Mouse (Mus musculus): Measurements from ENCODE around the gene Lsm14a.

Lsm14a gene

GRCm38 (mm10) chr7:34312786-34313442 is 80.2 kb downstream of the Lsm14a start:
- DNase-seq (ENCODE audit: low spot score in 2 of 2): no peak

GRCm38 (mm10) chr7:34309186-34309764 is 83.8 kb downstream of the Lsm14a start:
- DNase-seq (ENCODE audit: low spot score in 2 of 2): no peak

GRCm38 (mm10) chr7:34308586-34308985 is 84.5 kb downstream of the Lsm14a start:
- DNase-seq (ENCODE audit: low spot score in 2 of 2): peak in 1 of 2 experiments; percentile 15

GRCm38 (mm10) chr7:34305454-34305853 is 87.7 kb downstream of the Lsm14a start:
- DNase-seq (ENCODE audit: low spot score in 2 of 2): no peak

- DNase-seq (ENCODE audit: low spot score in 2 of 2): no peak
Measured at GRCm38 (mm10) chr7:34302651-34303050, 90.5 kb downstream of the Lsm14a start.

GRCm38 (mm10) chr7:34301952-34302351 is 91.2 kb downstream of the Lsm14a start:
- DNase-seq (ENCODE audit: low spot score in 2 of 2): no peak

- no peak for DNase-seq (ENCODE audit: low spot score in 2 of 2)
Measured at GRCm38 (mm10) chr7:34298818-34299217, 94.3 kb downstream of the Lsm14a start.

GRCm38 (mm10) chr7:34296124-34296523 is 97.0 kb downstream of the Lsm14a start:
- DNase-seq (ENCODE audit: low spot score in 2 of 2): no peak
